Mouse (Mus musculus) midbrain, embryonic 15.5 days (tissue): ENCODE measurements around the gene Prcd. TPM values are rescaled to one million over a fixed set of nuclear protein-coding genes. Genes with fewer than 3 reads are reported as not detected.
A peak's percentile ranks its signal among the peaks of the same experiment; 100 is the strongest.
"Not testable (repeated sequence)": the region's sequence is repeated elsewhere in the genome, so short reads cannot be mapped to it uniquely, and the experiment has no call there.

ENCODE experiments used
- ATAC-seq: fragments of 200-750 bp; cut with Nextera tagmentation; replicated peaks from 2 replicates; pipeline ENCODE4 v1.8.0; 2017; ENCODE audit warnings: moderate TSS enrichment
- H3K27ac ChIP-seq: fragments of 300-500 bp; sonication (generic); 2 replicates; pipeline ENCODE4 v1.5.1; 2015; ENCODE audit warnings: mild to moderate bottlenecking, inconsistent platforms
- H3K27me3 ChIP-seq: fragments of 300-500 bp; sonication (generic); replicated peaks from 2 replicates; pipeline ENCODE4 v1.6.1; 2015; ENCODE audit warnings: inconsistent platforms
- H3K36me3 ChIP-seq: fragments of 300-500 bp; sonication (generic); replicated peaks from 2 replicates; pipeline ENCODE4 v1.6.1; 2015; ENCODE audit warnings: inconsistent platforms
- H3K4me1 ChIP-seq: fragments of 300-500 bp; sonication (generic); 2 replicates; pipeline ENCODE4 v1.6.1; 2015; ENCODE audit warnings: inconsistent platforms
- H3K4me2 ChIP-seq: fragments of 300-500 bp; sonication (generic); 2 replicates; pipeline ENCODE4 v1.6.1; 2015; ENCODE audit warnings: inconsistent platforms, mild to moderate bottlenecking, moderate library complexity
- H3K4me3 ChIP-seq: fragments of 300-500 bp; sonication (generic); 2 replicates; pipeline ENCODE4 v1.5.1; 2015; ENCODE audit warnings: mild to moderate bottlenecking, inconsistent platforms
- H3K9ac ChIP-seq: fragments of 300-500 bp; sonication (generic); 2 replicates; pipeline ENCODE4 v1.6.1; 2015; ENCODE audit warnings: mild to moderate bottlenecking, inconsistent platforms
- H3K9me3 ChIP-seq: fragments of 300-500 bp; sonication (generic); 2 replicates; pipeline ENCODE4 v1.6.1; 2016; ENCODE audit warnings: inconsistent platforms
- WGBS: fragments of 180-500 bp; shearing (Covaris S2); methylation state at CpG from one replicate; pipeline ENCODE4 v1.1.7; 2015; ENCODE audit warnings: mixed read lengths; 5-methylcytosine and 5-hydroxymethylcytosine counted together
- polyA plus RNA-seq: library from polyadenylated mRNA; unstranded; fragments of >200 nt; fragmentation: Nextera tagmentation; extraction: Ambion mirVana; gene quantifications from 2 replicates; pipeline ENCODE4 v1.2.1, GENCODE M21; 2015

Gene Prcd
- polyA plus RNA-seq, 1 experiment from 2014 or later = 3.0 TPM

DNA sequence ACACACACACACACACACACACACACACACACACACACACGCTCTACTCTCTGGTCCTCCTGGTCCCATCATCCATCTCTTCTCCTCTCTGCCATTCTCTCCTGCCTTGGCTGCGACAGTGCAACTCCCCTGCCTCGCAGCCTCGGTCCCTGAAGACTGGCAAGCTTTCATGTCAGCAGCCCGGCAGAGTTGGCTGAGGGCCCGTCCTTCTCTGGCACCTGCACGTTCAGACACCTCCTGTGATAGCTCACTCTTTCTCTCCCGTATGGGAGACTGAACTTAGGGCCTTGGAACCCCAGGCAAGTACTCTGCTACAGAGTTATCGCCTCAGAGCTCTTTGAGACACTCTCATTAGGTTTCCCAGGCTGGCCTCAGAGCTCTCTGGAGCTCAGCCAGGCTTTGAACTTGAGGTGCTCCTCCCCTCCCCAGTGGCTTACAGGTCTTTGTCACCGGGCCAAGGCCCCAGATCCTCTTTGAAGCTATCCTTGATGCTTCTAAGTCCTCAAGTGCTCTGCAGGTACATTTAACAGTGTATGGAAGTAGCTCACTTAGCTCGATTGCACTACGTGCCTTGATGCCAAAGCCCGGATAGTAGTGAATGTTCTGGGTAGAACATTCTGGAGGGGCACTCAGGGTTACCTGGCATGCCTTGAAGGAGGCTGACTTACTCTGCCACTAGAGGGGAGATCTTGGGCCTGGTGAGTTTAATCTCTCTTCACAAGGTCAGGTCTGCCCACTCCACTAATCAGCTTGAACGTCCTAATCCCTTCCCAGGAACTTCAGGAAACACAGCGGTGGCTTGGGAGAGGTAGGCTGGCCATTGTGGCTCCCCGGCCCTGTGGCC, 3.2 kb downstream of the Prcd start:
- Histone ChIP-seq H3K27me3 (peaks cover 4% of the 10 kb centered on the region; the same call in 1 of the 2 replicates), H3K4me3 (no peak overlapping the region), H3K4me1 (peaks cover 53% of the 10 kb centered on the region), H3K27ac (no peak overlapping the region), H3K9me3 (no peaks in the 10 kb centered on the region), H3K36me3 (no peaks in the 10 kb centered on the region), H3K9ac (no peak overlapping the region), H3K4me2 (no peak overlapping the region)
- 52% methylated on average over 16 of the region's 16 CpGs for WGBS
- ATAC-seq = no peak

GRCm38 (mm10) chr11:116657311-116658223, 4.2 kb downstream of the Prcd start:
- Histone ChIP-seq H3K4me3 (peak overlapping the region; percentile 30), H3K27ac (peak overlapping the region; percentile 76), H3K4me2 (peak overlapping the region; percentile 50), H3K4me1 (peaks cover 61% of the 10 kb centered on the region), H3K9ac (no peak overlapping the region), H3K9me3 (no peaks in the 10 kb centered on the region), H3K27me3 (peaks cover 4% of the 10 kb centered on the region; the same call in 1 of the 2 replicates), H3K36me3 (no peaks in the 10 kb centered on the region)
- ATAC-seq = peak; percentile 77
- WGBS = 12% methylated on average over 22 of the region's 22 CpGs

DNA sequence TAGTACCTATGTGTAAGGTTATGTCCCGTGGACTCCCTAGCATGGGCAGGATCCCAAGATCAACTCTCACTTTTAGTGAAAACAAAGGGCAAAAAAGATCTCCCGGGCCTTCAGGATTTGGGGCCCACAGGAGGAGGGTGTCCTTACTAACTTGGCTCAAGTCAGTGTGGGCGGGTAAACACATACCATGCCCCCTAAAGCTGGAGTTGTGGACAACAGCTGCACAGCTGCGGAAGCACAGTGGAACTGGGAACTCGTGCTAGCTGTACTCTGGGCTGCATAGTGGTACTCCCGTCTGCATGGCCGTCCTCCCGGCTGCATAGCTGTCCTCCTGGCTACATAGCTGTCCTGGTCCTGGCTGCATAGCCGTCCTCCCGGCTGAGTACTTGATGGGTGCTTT, 4.9 kb downstream of the Prcd start:
- 49% methylated on average over 10 of the region's 10 CpGs for WGBS
- Histone ChIP-seq H3K4me1 (peaks cover 61% of the 10 kb centered on the region), H3K4me2 (no peak overlapping the region; the same call in 1 of the 2 replicates), H3K9me3 (no peaks in the 10 kb centered on the region), H3K9ac (no peak overlapping the region), H3K4me3 (no peak overlapping the region), H3K36me3 (no peaks in the 10 kb centered on the region), H3K27me3 (no peaks in the 10 kb centered on the region), H3K27ac (no peak overlapping the region)
- no peak for ATAC-seq

DNA sequence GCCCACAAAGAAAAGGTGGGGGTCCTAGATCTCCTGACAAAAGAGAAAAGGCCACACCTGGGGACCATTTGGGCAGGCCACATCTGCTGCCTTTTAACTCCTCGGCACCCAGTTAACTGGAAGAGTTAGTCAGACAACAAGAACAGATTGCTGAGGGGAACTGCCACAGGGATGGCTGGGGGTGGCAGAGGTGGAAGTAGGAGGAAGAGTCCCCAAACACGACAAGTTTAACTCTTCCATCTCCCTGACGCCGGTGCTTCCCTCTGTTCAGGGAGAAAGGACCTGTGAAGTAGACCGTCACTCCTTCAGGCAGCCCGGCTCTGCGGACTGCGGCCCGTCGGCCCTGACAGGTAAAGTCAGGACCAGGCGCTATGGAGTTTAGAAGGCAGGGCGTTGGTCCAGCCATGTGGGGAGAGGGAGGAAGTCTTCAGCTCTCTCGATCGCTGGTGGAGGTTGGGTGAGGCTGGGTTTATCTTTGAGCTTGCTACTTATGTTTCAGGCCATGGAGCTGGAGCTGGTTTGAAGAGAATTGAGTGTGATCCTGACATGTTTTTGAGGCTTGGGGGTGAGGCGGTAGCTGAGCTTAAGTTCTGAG, 5.8 kb downstream of the Prcd start:
- Histone ChIP-seq H3K4me1 (peaks cover 64% of the 10 kb centered on the region), H3K9ac (no peak overlapping the region)

DNA sequence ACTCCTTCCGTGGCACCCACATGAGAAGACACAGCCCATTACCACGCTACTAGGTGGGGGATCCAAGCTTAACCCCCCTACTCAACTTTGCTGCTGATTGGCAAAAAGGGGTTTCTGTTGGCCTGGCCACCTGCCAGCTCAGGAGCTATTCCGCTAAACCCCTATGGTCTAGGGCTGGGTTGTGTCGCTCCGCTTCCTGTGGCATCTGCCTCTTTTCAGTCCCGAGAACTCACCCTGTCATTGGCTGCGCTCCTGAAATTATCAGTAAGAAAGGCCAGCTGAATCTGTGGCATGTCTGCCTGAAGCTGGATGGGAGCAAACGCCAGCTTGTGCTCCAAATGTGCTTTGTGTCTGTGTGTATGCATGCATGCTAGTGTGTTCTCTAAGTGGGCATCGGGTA, 6.8 kb downstream of the Prcd start:
- Histone ChIP-seq H3K4me2 (no peak overlapping the region), H3K4me3 (no peak overlapping the region)

More for the DNA sequence above, 5.8 kb downstream of the Prcd start:
- Histone ChIP-seq H3K4me3 (no peak overlapping the region), H3K27me3 (no peaks in the 10 kb centered on the region), H3K36me3 (no peaks in the 10 kb centered on the region), H3K9me3 (no peaks in the 10 kb centered on the region), H3K27ac (no peak overlapping the region), H3K4me2 (no peak overlapping the region)
- 87% methylated on average over 15 of the region's 15 CpGs for WGBS
- ATAC-seq = no peak

GRCm38 (mm10) chr11:116661291-116661947, 8.1 kb downstream of the Prcd start:
- H3K4me1 ChIP-seq = peaks cover 62% of the 10 kb centered on the region
- H3K27me3 ChIP-seq = no peaks in the 10 kb centered on the region
- peak overlapping the region; percentile 30 for H3K4me2 ChIP-seq
- H3K27ac ChIP-seq = peak overlapping the region; percentile 75
- H3K36me3 ChIP-seq = no peaks in the 10 kb centered on the region
- peak overlapping the region; percentile 16 for H3K9ac ChIP-seq
- H3K4me3 ChIP-seq = no peak overlapping the region
- 10% methylated on average over 13 of the region's 13 CpGs for WGBS
- peak; percentile 55 for ATAC-seq
- no peaks in the 10 kb centered on the region for H3K9me3 ChIP-seq

More for the DNA sequence above, 6.8 kb downstream of the Prcd start:
- Histone ChIP-seq H3K9me3 (no peaks in the 10 kb centered on the region), H3K27ac (peak overlapping the region; percentile 75), H3K36me3 (no peaks in the 10 kb centered on the region), H3K4me1 (peaks cover 64% of the 10 kb centered on the region), H3K27me3 (no peaks in the 10 kb centered on the region), H3K9ac (no peak overlapping the region)
- 68% methylated on average over 9 of the region's 9 CpGs for WGBS
- ATAC-seq = no peak

- ATAC-seq = no peak
- H3K4me3 ChIP-seq = no peak overlapping the region
- peaks cover 59% of the 10 kb centered on the region for H3K4me1 ChIP-seq
- no peaks in the 10 kb centered on the region for H3K27me3 ChIP-seq
- 45% methylated on average over 8 of the region's 8 CpGs for WGBS
- peak overlapping the region; percentile 30; the same call in 1 of the 2 replicates for H3K4me2 ChIP-seq
- peak overlapping the region; percentile 75 for H3K27ac ChIP-seq
- H3K9me3 ChIP-seq = no peaks in the 10 kb centered on the region
- H3K9ac ChIP-seq = peak overlapping the region; percentile 16; the same call in 1 of the 2 replicates
- H3K36me3 ChIP-seq = no peaks in the 10 kb centered on the region
Observed at GRCm38 (mm10) chr11:116661948-116662377, 8.6 kb downstream of the Prcd start.

DNA sequence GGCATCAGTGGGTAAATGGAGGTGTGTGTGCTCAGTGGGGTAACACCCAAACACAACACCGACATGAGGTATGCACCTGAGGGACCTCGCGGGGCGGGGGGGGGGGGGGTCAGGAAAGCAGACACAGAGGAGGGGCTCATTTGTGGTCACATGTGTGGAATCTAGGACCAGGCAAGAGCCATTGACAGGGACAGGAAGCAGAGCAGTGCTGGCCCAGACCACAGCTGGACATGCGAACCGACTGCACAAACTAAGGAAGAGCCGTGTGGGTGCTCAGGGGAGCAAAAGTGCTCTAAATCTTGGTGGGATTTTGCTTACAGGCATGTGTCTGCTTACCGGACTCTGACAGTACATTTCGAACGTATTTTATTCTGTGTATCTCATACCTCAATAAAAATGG, 12.0 kb downstream of the Prcd start:
- Histone ChIP-seq H3K27ac (no peak overlapping the region), H3K9me3 (no peaks in the 10 kb centered on the region), H3K4me2 (no peak overlapping the region), H3K9ac (no peak overlapping the region), H3K4me1 (peaks cover 45% of the 10 kb centered on the region), H3K4me3 (no peak overlapping the region), H3K27me3 (no peaks in the 10 kb centered on the region), H3K36me3 (no peaks in the 10 kb centered on the region)
- WGBS = 75% methylated on average over 10 of the region's 10 CpGs
- ATAC-seq = no peak

DNA sequence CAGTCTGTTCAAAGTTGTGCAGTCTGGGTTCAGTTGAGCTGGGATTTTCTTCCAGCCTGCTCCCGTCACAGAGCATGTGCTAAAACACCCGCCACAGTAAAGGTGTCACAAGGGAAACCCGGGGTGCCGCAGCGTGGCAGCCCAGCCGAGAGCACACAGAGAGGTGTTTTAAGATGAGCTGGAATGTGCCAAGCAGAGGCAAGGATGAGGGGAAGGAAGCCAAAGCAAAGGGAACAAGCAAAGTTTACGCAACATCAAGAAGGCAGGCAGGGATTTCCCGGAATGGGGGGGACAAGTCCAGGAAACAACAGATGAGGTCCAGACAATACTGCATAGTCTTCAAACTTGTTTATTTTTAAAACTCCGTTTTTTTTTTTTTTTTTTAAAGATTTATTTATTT, 13.2 kb downstream of the Prcd start:
- H3K36me3 ChIP-seq = no peaks in the 10 kb centered on the region
- H3K9ac ChIP-seq = no peak overlapping the region
- H3K4me3 ChIP-seq = no peak overlapping the region
- H3K4me2 ChIP-seq = no peak overlapping the region
- H3K4me1 ChIP-seq = peaks cover 42% of the 10 kb centered on the region
- WGBS = 82% methylated on average over 9 of the region's 9 CpGs
- no peak for ATAC-seq
- H3K27me3 ChIP-seq = no peaks in the 10 kb centered on the region
- no peaks in the 10 kb centered on the region for H3K9me3 ChIP-seq
- no peak overlapping the region for H3K27ac ChIP-seq

GRCm38 (mm10) chr11:116667012-116667411, 13.7 kb downstream of the Prcd start:
- 86% methylated on average over 5 of the region's 5 CpGs for WGBS
- not testable (repeated sequence) for H3K9me3 ChIP-seq, H3K27me3 ChIP-seq, H3K9ac ChIP-seq, H3K36me3 ChIP-seq, ATAC-seq, H3K4me2 ChIP-seq, H3K4me3 ChIP-seq, H3K27ac ChIP-seq
- peaks cover 38% of the 10 kb centered on the region for H3K4me1 ChIP-seq

DNA sequence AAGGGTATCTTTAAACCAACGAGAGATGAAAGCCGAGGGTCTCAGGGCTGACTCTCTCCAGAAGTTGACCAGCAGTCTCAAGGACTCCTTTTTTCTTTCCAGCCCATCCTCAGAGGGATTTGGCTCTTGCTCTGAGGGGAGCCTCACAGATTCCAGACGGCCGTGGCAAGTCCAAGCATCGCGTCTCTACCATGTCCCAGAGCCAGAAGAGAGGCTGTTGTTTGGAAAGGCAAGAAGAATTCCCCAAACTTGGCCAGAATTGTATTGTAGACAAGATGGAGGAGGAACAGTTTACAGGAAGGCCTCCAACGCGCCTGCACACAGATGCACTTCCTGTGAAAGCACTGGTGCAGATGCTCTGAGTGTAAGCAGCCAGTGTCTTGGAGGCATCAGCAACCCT, 14.6 kb downstream of the Prcd start:
- Histone ChIP-seq H3K9ac (no peak overlapping the region), H3K27me3 (no peaks in the 10 kb centered on the region), H3K4me3 (no peak overlapping the region), H3K36me3 (no peaks in the 10 kb centered on the region), H3K9me3 (no peaks in the 10 kb centered on the region), H3K4me1 (peaks cover 38% of the 10 kb centered on the region), H3K4me2 (no peak overlapping the region), H3K27ac (no peak overlapping the region)
- no peak for ATAC-seq
- WGBS = 86% methylated on average over 8 of the region's 8 CpGs
